Mouse (Mus musculus) Patski (cell line): ENCODE results near the gene Clasrp. TPM values are rescaled to one million over a fixed set of nuclear protein-coding genes. Genes with fewer than 3 reads are reported as not detected.

Experiments
- ATAC-seq: fragments of 100-300 bp; one replicate; pipeline ENCODE4 v1.8.0; 2021
- CTCF ChIA-PET: fragments of 350-600 bp; sonication (Branson Sonifier 250); formaldehyde crosslinking; loops from one replicate; lab custom pipeline; 2022; ENCODE audit warnings: inconsistent platforms; lab: Charles Lee
- POLR2A ChIA-PET: fragments of 350-600 bp; sonication (Branson Sonifier 250); formaldehyde crosslinking; loops from one replicate; lab custom pipeline; 2022; ENCODE audit warnings: antibody characterized with exemption, inconsistent platforms; lab: Charles Lee
- DNase-seq: peaks from one replicate; pipeline ENCODE4 v3.0.0-alpha.2; 2011; ENCODE audit warnings: low read depth, low spot score
- H3K27me3 ChIP-seq: fragments of 371-371 bp; one replicate; pipeline ENCODE4 v1.5.1; 2021
- CTCF ChIP-seq: fragments of 100-300 bp; IDR thresholded peaks from one replicate; pipeline ENCODE4 v1.5.1; 2021
- in situ Hi-C: fragments of 300-500 bp; cut with MboI; formaldehyde crosslinking; loops from 3 replicates; pipeline ENCODE4 v1.11.1; 2018; ENCODE audit warnings: low pct_unique_long_range_greater_than_20kb, mixed read lengths
- polyA plus RNA-seq: library from polyadenylated mRNA; unstranded; gene quantifications from one replicate; pipeline ENCODE4 v1.2.3, GENCODE M21; 2021

Gene Clasrp
- polyA plus RNA-seq, result 50.7 TPM

DNA sequence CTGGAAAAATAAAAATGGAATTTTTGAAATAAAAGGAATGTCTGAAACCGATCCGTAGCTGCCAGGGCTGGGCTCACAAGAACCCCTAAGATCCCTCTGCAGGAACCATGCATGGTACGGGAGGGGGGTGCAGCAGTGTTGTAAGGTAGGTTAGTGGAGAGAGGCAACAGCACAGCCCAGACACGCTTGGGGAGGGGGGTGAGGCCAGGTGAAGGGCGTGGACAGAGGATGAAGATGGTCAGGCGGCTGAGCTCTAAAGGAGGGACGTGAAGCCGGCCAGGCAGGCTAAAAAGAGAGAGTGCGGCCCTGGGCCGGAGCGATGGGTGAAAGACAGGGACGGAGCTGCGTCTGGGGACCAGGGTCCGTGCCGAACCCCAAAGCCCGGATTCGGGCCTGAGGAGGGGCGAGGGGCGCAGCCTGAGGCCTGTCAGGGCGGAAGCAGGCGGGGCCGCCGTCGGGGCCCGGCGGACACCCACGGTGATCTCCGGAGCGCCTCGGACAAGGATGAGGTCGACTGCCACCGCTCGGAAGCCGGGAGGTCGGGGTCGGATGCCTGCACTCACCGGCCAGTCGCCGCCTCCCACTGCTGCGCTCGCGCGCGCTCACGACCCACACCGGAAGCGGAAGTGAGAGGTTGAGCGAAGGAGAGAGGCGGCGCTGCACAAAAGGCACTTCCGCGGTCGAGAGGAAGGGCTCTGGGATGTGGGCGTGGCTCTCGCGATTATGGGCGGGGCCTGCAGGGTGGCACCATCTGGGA is at the start of gene Clasrp:
TSS of gene Clasrp (minus strand) at position 638 of the 757 bp plus-strand sequence.
- ChIA-PET CTCF (interaction anchor here (1.0 to 1.4 kb wide), 2 partner anchors 14 to 15 kb away, joined by 4 to 5 read pairs; no protein-coding TSS in a partner anchor), POLR2A (interaction anchor here (0.7 kb wide), 1 partner anchor 9 kb away, joined by 3 read pairs; no protein-coding TSS in a partner anchor)
- H3K27me3 ChIP-seq, result no peaks in the 10 kb centered on the region
- in situ Hi-C loops, result no loop called here
- ATAC-seq (peak; percentile 89), DNase-seq (peak; percentile 61)
- no peak for TF ChIP-seq CTCF

- in situ Hi-C loops, result no loop called here
- no peaks in the 10 kb centered on the region for H3K27me3 ChIP-seq
- ChIA-PET CTCF (no interaction called here), POLR2A (no interaction called here)
- no peak for ATAC-seq
- DNase-seq, result no peak
- TF ChIP-seq CTCF, result no peak
Measured at GRCm38 (mm10) chr7:19652614-19653013, 48.3 kb upstream of the Clasrp start.

GRCm38 (mm10) chr7:19651063-19651786 is 46.9 kb upstream of the Clasrp start:
- POLR2A ChIA-PET, result no interaction called here
- DNase-seq, result no peak
- no peaks in the 10 kb centered on the region for H3K27me3 ChIP-seq
- TF ChIP-seq CTCF, result no peak
- ATAC-seq, result no peak
- CTCF ChIA-PET, result no interaction called here
- in situ Hi-C loops, result no loop called here

DNA sequence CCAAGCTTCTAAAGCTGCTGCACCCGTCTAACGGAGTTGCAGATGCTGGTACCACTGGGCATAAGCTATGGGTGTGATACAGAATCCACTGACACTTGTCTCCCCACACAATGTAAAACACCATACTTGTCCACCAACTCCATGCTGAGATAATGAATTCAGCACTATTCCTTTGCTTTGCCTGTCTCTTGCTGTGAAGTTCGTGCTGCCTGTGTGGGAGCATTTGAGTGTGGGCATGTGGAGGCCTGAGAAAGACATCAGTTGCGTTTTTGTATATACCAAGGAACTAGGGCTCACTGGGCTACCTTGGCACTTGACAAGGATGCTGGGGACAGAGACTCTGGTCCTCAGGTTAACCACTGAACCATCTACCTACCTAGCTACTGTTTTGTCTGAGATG is 36.9 kb upstream of the Clasrp start:
- no peak for DNase-seq
- TF ChIP-seq CTCF, result no peak
- in situ Hi-C loops, result no loop called here
- CTCF ChIA-PET, result interaction anchor here (1.5 kb wide), 1 partner anchor 9 kb away, joined by 5 read pairs; no protein-coding TSS in a partner anchor
- no peak for ATAC-seq
- POLR2A ChIA-PET, result no interaction called here
- H3K27me3 ChIP-seq, result no peaks in the 10 kb centered on the region

GRCm38 (mm10) chr7:19635074-19635827 is 31.0 kb upstream of the Clasrp start:
- TF ChIP-seq CTCF, result no peak
- DNase-seq (no peak), ATAC-seq (no peak)
- no peaks in the 10 kb centered on the region for H3K27me3 ChIP-seq
- CTCF ChIA-PET, result interaction anchor here (1.0 to 1.7 kb wide), 4 partner anchors 8 to 45 kb away, joined by 3 to 5 read pairs (median 4); no protein-coding TSS in a partner anchor
- in situ Hi-C loops, result no loop called here
- POLR2A ChIA-PET, result no interaction called here

- CTCF ChIA-PET, result interaction anchor here (1.6 to 1.7 kb wide), 2 partner anchors 9 to 45 kb away, joined by 5 read pairs; no protein-coding TSS in a partner anchor
- H3K27me3 ChIP-seq, result no peaks in the 10 kb centered on the region
- ATAC-seq, result no peak
- no peak for TF ChIP-seq CTCF
- DNase-seq, result no peak
- in situ Hi-C loops, result no loop called here
- POLR2A ChIA-PET, result no interaction called here
Measured at GRCm38 (mm10) chr7:19634591-19634990, 30.3 kb upstream of the Clasrp start.

DNA sequence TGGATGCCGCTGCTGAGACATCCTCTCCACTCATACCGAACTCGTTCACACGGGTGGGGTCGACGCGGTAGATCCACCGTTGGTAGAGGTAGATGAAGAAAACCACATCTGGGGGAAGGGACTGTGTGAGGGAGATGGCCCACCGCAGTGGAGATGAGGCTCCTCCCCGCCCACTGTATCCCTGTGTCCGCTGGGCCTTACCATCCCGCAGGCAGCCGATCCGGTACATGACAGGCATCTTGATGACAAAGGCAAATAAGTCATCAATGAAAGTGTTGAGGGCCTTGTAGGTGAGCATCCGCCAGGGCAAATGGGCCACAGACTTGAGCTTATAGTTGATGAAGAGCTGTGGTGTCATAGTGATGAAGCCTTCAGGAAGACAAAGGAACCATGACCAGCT is 29.6 kb upstream of the Clasrp start:
- H3K27me3 ChIP-seq, result no peaks in the 10 kb centered on the region
- ATAC-seq, result no peak
- CTCF ChIA-PET, result interaction anchor here (1.6 to 1.7 kb wide), 2 partner anchors 10 to 44 kb away, joined by 5 read pairs; no protein-coding TSS in a partner anchor
- POLR2A ChIA-PET, result no interaction called here
- in situ Hi-C loops, result no loop called here
- no peak for TF ChIP-seq CTCF
- DNase-seq, result no peak

GRCm38 (mm10) chr7:19633197-19633596 is 28.9 kb upstream of the Clasrp start:
- ATAC-seq, result no peak
- in situ Hi-C loops, result no loop called here
- no peak for TF ChIP-seq CTCF
- DNase-seq, result no peak
- POLR2A ChIA-PET, result no interaction called here
- CTCF ChIA-PET, result no interaction called here
- H3K27me3 ChIP-seq, result no peaks in the 10 kb centered on the region

DNA sequence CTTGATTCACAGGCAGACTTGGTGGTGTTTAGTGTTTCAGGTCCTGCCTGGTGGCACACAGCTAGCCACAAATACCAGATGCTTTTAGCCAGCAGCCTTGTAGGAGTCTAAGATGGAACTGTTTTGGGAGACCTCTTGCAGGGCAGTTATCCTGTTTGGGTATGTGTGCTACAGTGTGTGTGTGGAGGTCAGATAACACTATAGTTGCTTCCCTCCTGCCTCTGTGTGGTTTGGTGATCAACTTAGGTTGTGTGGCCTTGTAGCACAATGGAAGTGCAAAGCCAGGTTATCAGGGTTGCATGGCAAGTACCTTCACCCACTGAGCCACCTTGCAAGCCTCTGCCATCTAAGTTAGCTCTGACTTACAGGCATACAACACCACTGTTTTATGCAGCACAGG is 28.4 kb upstream of the Clasrp start:
- in situ Hi-C loops, result no loop called here
- DNase-seq, result no peak
- no peak for TF ChIP-seq CTCF
- CTCF ChIA-PET, result no interaction called here
- POLR2A ChIA-PET, result no interaction called here
- H3K27me3 ChIP-seq, result no peaks in the 10 kb centered on the region
- ATAC-seq, result no peak

GRCm38 (mm10) chr7:19632275-19632674 is 28.0 kb upstream of the Clasrp start:
- DNase-seq, result no peak
- ATAC-seq, result no peak
- in situ Hi-C loops, result no loop called here
- ChIA-PET CTCF (no interaction called here), POLR2A (no interaction called here)
- no peaks in the 10 kb centered on the region for H3K27me3 ChIP-seq
- no peak for TF ChIP-seq CTCF
